Mouse (Mus musculus): ENCODE data around the gene Lama2. TPM values are rescaled to one million over a fixed set of nuclear protein-coding genes. Genes with fewer than 3 reads are reported as not detected.
"Not testable (repeated sequence)": the region's sequence is repeated elsewhere in the genome, so short reads cannot be mapped to it uniquely, and the experiment has no call there.

The Lama2 gene
- polyA plus RNA-seq, 1 experiment from 2014 or later, result 6.6 TPM

- Histone ChIP-seq H3K27me3 (ENCODE audit: control insufficient read depth, insufficient read depth, low read length) (no peaks in the 10 kb centered on the region), H3K9ac (replicated peaks; ENCODE audit: low read length) (no peak overlapping the region), H3K4me1 (ENCODE audit: control insufficient read depth, insufficient read depth, low read length) (no peaks in the 10 kb centered on the region), H3K4me2 (ENCODE audit: low read length) (no peak overlapping the region), H3K36me3 (ENCODE audit: control insufficient read depth, insufficient read depth, low read length) (no peaks in the 10 kb centered on the region), H3K4me3 (replicated peaks; ENCODE audit: low read depth, low read length) (no peak overlapping the region), H3K27ac (replicated peaks; ENCODE audit: low read depth, low read length) (no peak overlapping the region), H3K9me3 (ENCODE audit: control insufficient read depth, low read length) (no peaks in the 10 kb centered on the region)
- DNase-seq (no peak), ATAC-seq (ENCODE audit: low FRiP score, low TSS enrichment) (no peak)
- WGBS, result 87% methylated on average over 2 of the region's 2 CpGs
These were observed 646.0 kb downstream of the Lama2 start for GRCm38 (mm10) chr10:26973575-26973974.

DNA sequence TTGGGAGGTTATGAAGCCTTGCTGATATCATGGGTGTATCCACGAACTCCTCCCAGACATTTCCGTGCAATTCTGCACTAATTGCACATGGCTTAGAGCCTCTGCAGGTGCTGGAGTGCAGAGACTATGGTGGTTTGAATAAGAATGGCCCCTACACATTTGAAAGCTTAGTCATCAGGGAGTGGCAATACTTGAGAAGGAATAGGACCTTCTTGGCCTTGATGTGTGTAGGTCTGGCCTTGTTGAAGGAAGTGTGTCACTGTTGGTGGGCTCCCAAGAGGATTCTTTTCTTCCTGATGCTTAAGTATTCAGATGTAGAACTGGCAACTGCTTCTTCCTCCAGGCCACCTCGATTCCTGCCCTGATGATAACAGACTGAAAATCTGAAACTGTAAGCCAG, 661.0 kb downstream of the Lama2 start:
- Histone ChIP-seq H3K27ac (replicated peaks; ENCODE audit: low read depth, low read length) (no peak overlapping the region), H3K4me2 (ENCODE audit: low read length) (no peak overlapping the region), H3K9me3 (ENCODE audit: control insufficient read depth, low read length) (no peaks in the 10 kb centered on the region), H3K4me3 (replicated peaks; ENCODE audit: low read depth, low read length) (no peak overlapping the region), H3K4me1 (ENCODE audit: control insufficient read depth, insufficient read depth, low read length) (no peaks in the 10 kb centered on the region), H3K36me3 (ENCODE audit: control insufficient read depth, insufficient read depth, low read length) (no peaks in the 10 kb centered on the region), H3K27me3 (ENCODE audit: control insufficient read depth, insufficient read depth, low read length) (no peaks in the 10 kb centered on the region), H3K9ac (replicated peaks; ENCODE audit: low read length) (no peak overlapping the region)
- WGBS, result 80% methylated on average over 3 of the region's 3 CpGs
- DNase-seq (no peak), ATAC-seq (ENCODE audit: low FRiP score, low TSS enrichment) (no peak)

GRCm38 (mm10) chr10:26950448-26950847, 669.1 kb downstream of the Lama2 start:
- WGBS, result 79% methylated on average over 7 of the region's 7 CpGs
- no peak overlapping the region for H3K9ac ChIP-seq (replicated peaks; ENCODE audit: low read length)
- no peak overlapping the region for H3K4me2 ChIP-seq (ENCODE audit: low read length)
- H3K4me3 ChIP-seq (replicated peaks; ENCODE audit: low read depth, low read length), result no peak overlapping the region
- no peaks in the 10 kb centered on the region for H3K9me3 ChIP-seq (ENCODE audit: control insufficient read depth, low read length)
- ATAC-seq (ENCODE audit: low FRiP score, low TSS enrichment), result no peak
- DNase-seq, result no peak
- no peaks in the 10 kb centered on the region for H3K27me3 ChIP-seq (ENCODE audit: control insufficient read depth, insufficient read depth, low read length)
- H3K27ac ChIP-seq (replicated peaks; ENCODE audit: low read depth, low read length), result no peak overlapping the region
- H3K36me3 ChIP-seq (ENCODE audit: control insufficient read depth, insufficient read depth, low read length), result no peaks in the 10 kb centered on the region
- H3K4me1 ChIP-seq (ENCODE audit: control insufficient read depth, insufficient read depth, low read length), result no peaks in the 10 kb centered on the region

GRCm38 (mm10) chr10:26949667-26950066, 669.9 kb downstream of the Lama2 start:
- H3K4me1 ChIP-seq (ENCODE audit: control insufficient read depth, insufficient read depth, low read length), result no peaks in the 10 kb centered on the region
- no peak for ATAC-seq (ENCODE audit: low FRiP score, low TSS enrichment)
- WGBS, result 74% methylated on average over 8 of the region's 8 CpGs
- DNase-seq, result no peak
- no peaks in the 10 kb centered on the region for H3K36me3 ChIP-seq (ENCODE audit: control insufficient read depth, insufficient read depth, low read length)
- H3K9me3 ChIP-seq (ENCODE audit: control insufficient read depth, low read length), result no peaks in the 10 kb centered on the region
- no peak overlapping the region for H3K4me3 ChIP-seq (replicated peaks; ENCODE audit: low read depth, low read length)
- no peak overlapping the region for H3K9ac ChIP-seq (replicated peaks; ENCODE audit: low read length)
- no peaks in the 10 kb centered on the region for H3K27me3 ChIP-seq (ENCODE audit: control insufficient read depth, insufficient read depth, low read length)
- no peak overlapping the region for H3K27ac ChIP-seq (replicated peaks; ENCODE audit: low read depth, low read length)
- H3K4me2 ChIP-seq (ENCODE audit: low read length), result no peak overlapping the region

- H3K4me2 ChIP-seq (ENCODE audit: low read length), result no peak overlapping the region
- H3K9me3 ChIP-seq (ENCODE audit: control insufficient read depth, low read length), result no peaks in the 10 kb centered on the region
- 78% methylated on average over 2 of the region's 2 CpGs for WGBS
- DNase-seq (no peak), ATAC-seq (ENCODE audit: low FRiP score, low TSS enrichment) (no peak)
- no peaks in the 10 kb centered on the region for H3K4me1 ChIP-seq (ENCODE audit: control insufficient read depth, insufficient read depth, low read length)
- no peaks in the 10 kb centered on the region for H3K36me3 ChIP-seq (ENCODE audit: control insufficient read depth, insufficient read depth, low read length)
- H3K27ac ChIP-seq (replicated peaks; ENCODE audit: low read depth, low read length), result no peak overlapping the region
- H3K27me3 ChIP-seq (ENCODE audit: control insufficient read depth, insufficient read depth, low read length), result no peaks in the 10 kb centered on the region
- H3K9ac ChIP-seq (replicated peaks; ENCODE audit: low read length), result no peak overlapping the region
- no peak overlapping the region for H3K4me3 ChIP-seq (replicated peaks; ENCODE audit: low read depth, low read length)
These were observed 671.2 kb downstream of the Lama2 start for GRCm38 (mm10) chr10:26948331-26948730.

DNA sequence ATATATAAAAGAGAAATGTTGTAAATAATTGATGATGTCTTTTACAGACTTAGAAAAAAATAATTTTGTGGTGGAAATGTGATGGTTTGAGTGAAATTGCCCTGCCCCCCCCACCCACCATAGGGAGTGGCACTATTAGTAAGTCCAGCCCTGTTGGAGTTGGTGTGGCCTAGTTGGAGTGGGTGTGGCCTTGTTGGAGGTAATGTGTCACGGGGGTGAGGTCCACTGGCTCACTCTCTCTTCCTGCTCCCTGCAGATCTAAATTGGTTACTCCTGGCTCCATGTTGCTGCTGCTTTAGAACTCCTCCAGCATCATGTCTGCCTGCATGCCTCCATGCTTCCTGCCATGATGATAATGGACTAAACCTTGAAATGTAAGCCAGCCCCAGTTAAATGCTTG, 680.0 kb downstream of the Lama2 start:
- no peak overlapping the region for H3K27ac ChIP-seq (replicated peaks; ENCODE audit: low read depth, low read length)
- no peaks in the 10 kb centered on the region for H3K36me3 ChIP-seq (ENCODE audit: control insufficient read depth, insufficient read depth, low read length)
- no peaks in the 10 kb centered on the region for H3K4me1 ChIP-seq (ENCODE audit: control insufficient read depth, insufficient read depth, low read length)
- ATAC-seq (ENCODE audit: low FRiP score, low TSS enrichment), result no peak
- no peak for DNase-seq
- no peaks in the 10 kb centered on the region for H3K27me3 ChIP-seq (ENCODE audit: control insufficient read depth, insufficient read depth, low read length)
- H3K4me3 ChIP-seq (replicated peaks; ENCODE audit: low read depth, low read length), result no peak overlapping the region
- no peak overlapping the region for H3K4me2 ChIP-seq (ENCODE audit: low read length)
- H3K9me3 ChIP-seq (ENCODE audit: control insufficient read depth, low read length), result no peaks in the 10 kb centered on the region
- 55% methylated on average over 1 of the region's 1 CpGs for WGBS
- H3K9ac ChIP-seq (replicated peaks; ENCODE audit: low read length), result no peak overlapping the region

- H3K4me3 ChIP-seq (replicated peaks; ENCODE audit: low read depth, low read length); H3K9ac ChIP-seq (replicated peaks; ENCODE audit: low read length); H3K4me1 ChIP-seq (ENCODE audit: control insufficient read depth, insufficient read depth, low read length); H3K27ac ChIP-seq (replicated peaks; ENCODE audit: low read depth, low read length); H3K9me3 ChIP-seq (ENCODE audit: control insufficient read depth, low read length); ATAC-seq (ENCODE audit: low FRiP score, low TSS enrichment); H3K36me3 ChIP-seq (ENCODE audit: control insufficient read depth, insufficient read depth, low read length); DNase-seq; H3K4me2 ChIP-seq (ENCODE audit: low read length); H3K27me3 ChIP-seq (ENCODE audit: control insufficient read depth, insufficient read depth, low read length): not testable (repeated sequence)
- 80% methylated on average over 4 of the region's 4 CpGs for WGBS
These were observed 681.1 kb downstream of the Lama2 start for GRCm38 (mm10) chr10:26938464-26938863.

DNA sequence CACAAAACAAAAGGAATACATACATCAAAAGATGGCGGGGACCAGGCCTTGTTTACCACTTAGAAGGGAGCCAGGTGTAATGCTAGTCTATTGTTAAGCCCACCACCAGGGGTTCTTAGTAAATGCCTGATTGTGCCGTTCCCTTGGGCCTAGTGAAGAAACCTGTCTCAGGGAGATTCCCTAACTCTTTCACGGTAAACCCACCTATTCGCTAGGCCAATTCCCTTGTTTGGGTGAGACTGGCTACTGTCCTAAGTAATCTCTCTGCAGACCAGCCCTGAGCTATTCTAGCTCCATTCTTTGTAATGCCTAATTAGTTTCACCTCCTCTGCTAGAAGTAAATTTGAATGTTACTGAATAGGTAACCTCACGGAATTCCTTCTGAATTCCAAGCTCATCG, 683.5 kb downstream of the Lama2 start:
- not testable (repeated sequence) for H3K9me3 ChIP-seq (ENCODE audit: control insufficient read depth, low read length); H3K4me1 ChIP-seq (ENCODE audit: control insufficient read depth, insufficient read depth, low read length); H3K27ac ChIP-seq (replicated peaks; ENCODE audit: low read depth, low read length); H3K4me2 ChIP-seq (ENCODE audit: low read length); ATAC-seq (ENCODE audit: low FRiP score, low TSS enrichment); DNase-seq; H3K27me3 ChIP-seq (ENCODE audit: control insufficient read depth, insufficient read depth, low read length); H3K4me3 ChIP-seq (replicated peaks; ENCODE audit: low read depth, low read length); H3K9ac ChIP-seq (replicated peaks; ENCODE audit: low read length); H3K36me3 ChIP-seq (ENCODE audit: control insufficient read depth, insufficient read depth, low read length)
- WGBS, result 92% methylated on average over 6 of the region's 6 CpGs
